Mouse (Mus musculus): ENCODE results near the gene Traf3ip1. TPM values are rescaled to one million over a fixed set of nuclear protein-coding genes. Genes with fewer than 3 reads are reported as not detected.
A peak's percentile ranks its signal among the peaks of the same experiment; 100 is the strongest.

Gene Traf3ip1
- polyA plus RNA-seq, 1 experiment: not detected

DNA sequence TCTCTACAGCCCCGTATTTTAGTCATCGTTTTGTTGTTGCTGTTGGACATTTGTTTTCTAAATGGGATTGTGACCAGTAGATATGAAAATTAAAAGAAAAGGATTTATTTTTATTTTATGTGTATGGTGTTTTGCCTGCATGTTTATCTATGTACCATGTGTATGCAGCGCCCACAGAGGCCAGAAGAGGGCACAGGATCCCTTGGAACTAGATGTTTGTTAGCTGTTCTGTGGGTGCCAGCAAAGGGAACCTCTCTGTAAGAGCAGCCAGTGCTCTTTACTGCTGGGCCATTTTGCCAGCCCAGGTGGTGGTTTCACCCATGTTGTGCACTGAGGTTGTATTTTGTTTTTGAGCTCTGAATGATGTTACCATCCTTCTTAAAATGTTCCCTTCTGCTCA lies 79.8 kb downstream of the Traf3ip1 start:
- WGBS: 65% methylated on average over 3 of the region's 3 CpGs
- Histone ChIP-seq H3K4me1 (ENCODE audit: control insufficient read depth, insufficient read depth, low read length) (no peaks in the 10 kb centered on the region), H3K4me3 (ENCODE audit: insufficient read depth, low read depth, low read length) (no peak overlapping the region), H3K27ac (ENCODE audit: insufficient read depth, low read depth, low read length) (no peak overlapping the region)
- TF ChIP-seq CTCF (IDR thresholded peaks at IDR 0.05; ENCODE audit: insufficient read depth, low read depth, low read length) (0 out of 2 replicates have a peak, but pooled peaks have one; percentile 21), POLR2A (IDR thresholded peaks at IDR 0.05; ENCODE audit: insufficient read depth, low read depth, low read length) (no peak)

DNA sequence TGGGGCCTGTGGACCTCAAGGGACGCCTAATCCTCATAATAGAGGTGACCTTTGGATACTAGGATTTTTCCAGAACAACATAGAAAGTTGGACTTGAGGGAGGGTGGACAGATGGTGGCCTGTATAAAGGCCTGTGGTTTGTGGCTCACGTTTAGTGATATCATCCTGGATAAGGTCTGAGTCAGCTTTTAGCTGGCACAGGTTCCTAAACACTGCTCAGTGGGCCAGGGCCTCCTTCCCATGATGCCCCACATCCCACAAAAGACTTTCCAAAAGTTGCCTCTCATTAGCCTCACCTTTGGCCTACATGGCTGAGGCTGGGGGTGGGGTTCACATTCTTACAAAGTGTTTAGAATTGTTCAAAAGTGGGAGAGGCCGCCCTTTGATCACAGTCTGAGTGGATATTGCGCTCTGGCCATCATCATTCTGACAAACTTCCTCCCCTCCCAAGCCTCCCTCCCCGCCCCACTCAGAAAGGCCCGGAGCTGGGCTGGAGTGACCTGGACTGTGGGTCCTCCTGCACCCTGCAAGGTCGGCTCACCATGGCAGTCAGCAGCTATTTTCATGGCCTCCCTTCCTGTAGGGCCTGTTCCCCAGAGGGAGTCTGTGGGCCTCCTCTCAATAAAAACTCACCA lies 83.6 kb downstream of the Traf3ip1 start:
- TF ChIP-seq CTCF (IDR thresholded peaks at IDR 0.05; ENCODE audit: insufficient read depth, low read depth, low read length): no peak
- TF ChIP-seq POLR2A (IDR thresholded peaks at IDR 0.05; ENCODE audit: insufficient read depth, low read depth, low read length): no peak
- 84% methylated on average over 7 of the region's 7 CpGs for WGBS
- Histone ChIP-seq H3K4me3 (ENCODE audit: insufficient read depth, low read depth, low read length) (no peak overlapping the region), H3K27ac (ENCODE audit: insufficient read depth, low read depth, low read length) (no peak overlapping the region), H3K4me1 (ENCODE audit: control insufficient read depth, insufficient read depth, low read length) (no peaks in the 10 kb centered on the region)

Other genes starting within 250 kb of the Traf3ip1 start
- gene Ube2f, start 244.3 kb upstream of the Traf3ip1 start, polyA plus RNA-seq (2012; ENCODE audit: insufficient read depth, insufficient read length, low replicate concordance, missing spikeins): not detected in 2 replicates
- gene Scly, start 196.3 kb upstream of the Traf3ip1 start, polyA plus RNA-seq (2012; ENCODE audit: insufficient read depth, insufficient read length, low replicate concordance, missing spikeins): not detected in 2 replicates
- not detected in 2 replicates for gene Espnl, start 172.6 kb upstream of the Traf3ip1 start, polyA plus RNA-seq (2012; ENCODE audit: insufficient read depth, insufficient read length, low replicate concordance, missing spikeins)
- not detected in 2 replicates for gene Klhl30, start 143.6 kb upstream of the Traf3ip1 start, polyA plus RNA-seq (2012; ENCODE audit: insufficient read depth, insufficient read length, low replicate concordance, missing spikeins)
- gene Erfe, start 128.2 kb upstream of the Traf3ip1 start, polyA plus RNA-seq (2012; ENCODE audit: insufficient read depth, insufficient read length, low replicate concordance, missing spikeins): not detected in 2 replicates
- not detected in 2 replicates for gene Ilkap, start 95.8 kb upstream of the Traf3ip1 start, polyA plus RNA-seq (2012; ENCODE audit: insufficient read depth, insufficient read length, low replicate concordance, missing spikeins)
- gene Hes6, start 80.6 kb upstream of the Traf3ip1 start, polyA plus RNA-seq (2012; ENCODE audit: insufficient read depth, insufficient read length, low replicate concordance, missing spikeins): not detected in 2 replicates
- not detected in 2 replicates for gene Per2, start 35.3 kb upstream of the Traf3ip1 start, polyA plus RNA-seq (2012; ENCODE audit: insufficient read depth, insufficient read length, low replicate concordance, missing spikeins)
- not detected in 2 replicates for gene Asb1, start 45.9 kb downstream of the Traf3ip1 start, polyA plus RNA-seq (2012; ENCODE audit: insufficient read depth, insufficient read length, low replicate concordance, missing spikeins)